Mouse (Mus musculus): ENCODE results near the gene Egfl8. TPM values are rescaled to one million over a fixed set of nuclear protein-coding genes. Genes with fewer than 3 reads are reported as not detected.
A peak's percentile ranks its signal among the peaks of the same experiment; 100 is the strongest.

Egfl8 gene
- total RNA-seq, 2 experiments from 2014 or later: not detected

DNA sequence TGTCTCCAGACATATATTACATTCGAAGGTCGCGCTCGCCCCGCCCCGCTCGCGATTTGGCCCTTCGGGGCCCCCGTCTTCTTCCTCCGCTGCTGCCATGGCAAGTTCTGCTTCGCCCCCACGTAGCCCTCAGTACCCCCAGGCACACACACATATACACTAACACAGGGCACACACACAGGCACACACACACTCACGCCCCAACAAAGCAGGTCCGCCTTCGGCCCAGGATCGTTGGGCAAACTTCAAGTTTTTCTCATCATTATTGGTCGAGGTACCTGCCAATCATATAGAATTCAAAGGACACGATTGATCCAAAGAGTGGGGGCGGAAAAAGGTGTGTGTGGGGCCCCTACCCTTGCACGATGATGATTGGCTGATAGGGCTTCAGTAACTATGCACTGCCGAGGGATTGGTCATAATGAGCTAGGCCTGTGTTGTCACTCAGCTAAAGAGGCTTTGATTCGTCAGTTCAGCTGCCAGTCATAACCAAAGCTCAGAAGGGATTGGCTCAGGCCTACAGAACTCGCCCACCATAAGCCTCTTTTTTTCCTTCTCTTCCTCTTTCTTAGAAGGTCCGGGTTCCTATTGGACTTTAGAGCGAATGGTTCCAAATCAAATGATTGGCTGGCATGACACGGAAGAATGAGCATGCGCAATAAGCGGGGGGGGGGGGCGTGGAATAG lies 12.3 kb downstream of the Egfl8 start, which contains the start of gene Rnf5:
Gene Rnf5, minus strand, starts transcription at position 316 of the 686 bp plus-strand sequence.
- ATAC-seq (replicated peaks; ENCODE audit: poor library complexity, severe bottlenecking): peak; percentile 72

DNA sequence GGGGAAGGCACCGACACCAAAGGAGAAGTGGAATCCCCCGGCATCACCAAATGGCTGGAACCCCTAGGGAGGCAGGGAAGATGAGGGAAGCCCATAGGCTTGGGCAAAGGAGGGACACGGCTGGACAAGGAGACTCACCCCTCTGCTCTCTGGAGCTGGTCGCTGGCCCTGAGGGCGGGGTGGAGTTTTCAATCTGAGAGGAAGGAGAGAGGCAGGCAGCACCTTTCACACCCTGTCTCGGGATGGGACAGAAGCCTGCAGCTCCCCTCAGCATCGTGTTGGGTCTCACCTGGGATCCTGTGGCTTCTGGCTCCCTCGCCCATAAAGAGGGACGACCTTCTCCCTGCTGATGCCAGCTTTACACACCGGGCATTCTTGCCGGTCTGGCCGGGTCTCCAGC lies 14.0 kb downstream of the Egfl8 start:
- no peak for ATAC-seq (replicated peaks; ENCODE audit: poor library complexity, severe bottlenecking)

DNA sequence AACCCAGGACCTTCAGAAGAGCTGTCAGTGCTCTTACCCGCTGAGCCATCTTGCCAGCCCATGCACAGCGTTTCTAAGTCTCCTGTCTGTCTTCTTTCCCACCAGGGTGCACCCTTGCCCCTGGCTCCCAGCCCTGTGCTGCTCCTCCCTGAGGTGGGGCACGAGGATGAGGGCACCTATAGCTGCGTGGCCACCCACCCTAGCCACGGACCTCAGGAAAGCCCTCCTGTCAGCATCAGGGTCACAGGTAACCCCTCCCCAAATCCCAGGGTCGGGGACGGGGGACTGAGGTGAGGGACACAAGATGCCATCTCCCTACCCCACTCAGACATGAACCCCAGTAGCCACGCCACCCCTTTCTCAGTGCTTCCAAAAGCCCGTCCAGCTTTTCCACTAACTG lies 15.9 kb downstream of the Egfl8 start:
- no peak for ATAC-seq (replicated peaks; ENCODE audit: poor library complexity, severe bottlenecking)

DNA sequence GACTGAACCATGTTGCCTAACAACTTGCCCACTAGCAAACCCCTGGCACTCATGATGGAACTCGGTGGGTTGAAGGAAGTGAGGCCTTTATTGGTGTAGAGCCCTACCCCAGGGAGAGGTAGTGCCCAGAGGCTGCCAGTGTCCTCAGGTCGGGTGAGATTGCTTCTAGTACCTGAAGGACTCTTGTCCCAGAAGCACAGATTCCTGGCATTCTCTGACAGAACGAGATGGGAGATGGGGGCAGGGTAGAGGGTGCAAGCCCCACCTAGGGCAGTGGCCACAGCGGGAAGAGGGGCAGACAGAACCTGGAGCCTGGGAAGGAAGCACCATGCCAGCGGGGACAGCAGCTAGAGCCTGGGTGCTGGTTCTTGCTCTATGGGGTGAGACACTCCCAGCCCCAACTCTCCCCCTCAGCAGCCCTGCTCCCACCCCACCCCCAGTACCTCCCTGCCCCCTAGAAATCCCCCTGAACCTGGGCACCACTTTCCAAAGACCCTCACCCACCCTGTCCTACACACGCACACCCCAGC lies 18.1 kb downstream of the Egfl8 start, which contains the start of gene Ager:
Gene Ager, plus strand, starts transcription at position 297 of the 530 bp plus-strand sequence.
- peak; percentile 65 for ATAC-seq (replicated peaks; ENCODE audit: poor library complexity, severe bottlenecking)

DNA sequence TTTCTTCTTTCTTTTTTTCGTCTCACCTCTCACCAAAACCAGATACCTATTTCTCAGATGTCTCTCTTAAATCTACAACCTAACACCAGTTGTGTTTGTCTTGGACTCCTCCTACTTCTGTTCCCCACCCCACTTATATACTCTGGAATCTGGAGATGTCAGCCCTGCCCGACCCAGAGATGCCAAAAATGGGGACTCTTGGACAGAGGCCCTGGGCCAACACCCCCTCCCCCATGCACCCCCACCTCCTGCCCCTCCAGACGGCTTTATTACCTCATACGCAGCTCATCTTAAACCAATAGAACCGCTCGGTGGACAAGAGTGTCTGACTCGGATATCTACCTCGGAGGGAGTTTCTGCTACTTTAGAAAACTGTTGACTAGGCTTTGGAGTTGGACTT lies 19.7 kb downstream of the Egfl8 start:
- ATAC-seq (replicated peaks; ENCODE audit: poor library complexity, severe bottlenecking): no peak

DNA sequence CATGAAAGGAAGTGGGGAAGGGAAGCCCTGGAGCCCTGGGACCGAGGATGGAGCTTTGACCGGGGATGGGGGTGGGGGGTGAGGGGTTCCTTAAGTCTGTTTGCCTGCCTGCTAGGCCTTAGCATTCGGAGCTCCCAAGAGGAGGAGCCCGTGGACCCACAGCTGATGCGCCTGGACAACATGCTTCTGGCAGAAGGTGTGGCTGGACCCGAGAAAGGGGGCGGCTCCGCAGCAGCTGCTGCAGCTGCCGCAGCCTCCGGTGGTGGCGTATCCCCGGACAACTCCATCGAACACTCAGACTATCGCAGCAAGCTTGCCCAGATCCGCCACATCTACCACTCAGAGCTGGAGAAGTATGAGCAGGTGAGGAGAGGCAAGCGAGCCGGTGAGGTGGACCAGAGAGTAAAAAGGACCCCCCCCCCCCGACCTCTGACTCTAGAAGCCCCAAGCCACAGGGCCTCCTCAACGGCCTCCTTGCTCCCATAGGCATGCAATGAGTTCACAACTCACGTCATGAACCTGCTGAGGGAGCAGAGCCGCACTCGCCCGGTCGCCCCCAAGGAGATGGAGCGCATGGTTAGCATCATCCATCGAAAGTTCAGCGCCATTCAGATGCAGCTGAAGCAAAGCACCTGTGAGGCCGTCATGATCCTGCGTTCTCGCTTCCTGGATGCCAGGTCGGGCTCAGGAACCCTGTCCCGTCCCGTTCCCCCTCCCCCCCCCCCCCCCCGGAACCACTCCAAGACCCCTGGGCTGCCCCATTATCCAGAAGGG lies 21.8 kb downstream of the Egfl8 start:
- no peak for ATAC-seq (replicated peaks; ENCODE audit: poor library complexity, severe bottlenecking)

DNA sequence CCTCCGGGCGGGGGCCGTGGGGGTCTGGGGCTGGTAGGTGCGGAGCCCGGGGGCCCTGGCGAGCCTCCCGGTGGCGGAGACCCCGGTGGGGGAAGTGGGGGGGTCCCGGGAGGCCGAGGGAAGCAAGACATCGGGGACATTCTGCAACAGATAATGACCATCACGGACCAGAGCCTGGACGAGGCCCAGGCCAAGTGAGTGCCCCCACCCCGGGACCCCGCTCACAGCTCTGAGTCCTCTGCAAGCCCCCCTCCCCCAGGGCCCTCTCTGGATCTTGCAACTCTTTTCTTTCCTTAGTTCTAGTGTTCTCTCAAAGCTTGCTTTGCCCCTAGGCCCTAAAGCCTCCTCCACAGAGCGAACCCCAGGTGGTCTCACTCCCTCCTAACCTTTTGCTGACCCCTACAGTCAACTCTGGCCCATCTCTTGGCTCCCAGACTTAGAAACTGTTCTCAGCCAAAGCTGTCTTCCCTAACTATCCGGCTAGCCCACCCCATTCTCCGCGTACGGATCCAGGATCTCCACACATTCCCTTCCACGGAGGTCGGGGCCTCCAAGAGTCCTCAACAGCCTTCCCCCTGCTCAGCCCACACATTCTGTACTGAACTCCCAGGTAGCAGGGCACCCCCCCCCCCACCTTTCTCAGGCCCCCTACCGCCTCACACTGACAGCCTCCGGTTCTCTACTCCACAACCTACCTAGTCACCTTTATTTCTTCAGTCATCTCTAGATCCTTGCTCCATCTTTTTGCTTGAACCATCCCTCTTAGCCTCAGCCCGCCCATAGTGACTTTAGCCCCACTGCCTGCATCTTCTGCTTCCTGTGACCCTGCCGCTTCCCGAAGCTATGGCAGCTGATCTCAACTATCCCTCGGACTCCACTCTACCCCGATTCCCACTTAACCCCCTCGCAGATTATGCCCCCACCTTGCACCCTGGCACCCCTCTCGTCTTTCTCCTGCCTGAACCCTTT lies 22.9 kb downstream of the Egfl8 start:
- 0 out of 2 replicates have a peak, but pooled peaks have one; percentile 4 for ATAC-seq (replicated peaks; ENCODE audit: poor library complexity, severe bottlenecking)

DNA sequence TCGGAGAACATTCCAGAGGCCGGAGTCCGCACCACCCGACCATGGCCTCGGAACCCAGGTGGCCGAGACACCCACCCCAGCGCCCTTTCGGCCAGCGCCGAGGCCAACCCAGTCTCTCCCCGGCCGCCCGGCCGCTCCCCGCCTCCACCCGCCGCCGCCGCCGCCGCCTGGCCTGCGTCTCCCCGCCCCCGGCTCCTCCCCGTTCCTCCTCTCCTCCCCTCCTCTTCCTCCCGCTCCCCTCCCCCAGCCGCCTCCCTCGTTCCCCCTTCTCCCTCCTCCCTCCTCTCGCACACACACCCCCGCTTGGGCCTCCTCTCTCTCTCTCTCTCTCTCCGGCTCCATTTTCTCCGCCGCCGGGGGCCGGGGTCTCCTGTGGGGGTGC lies 23.8 kb downstream of the Egfl8 start:
- ATAC-seq (replicated peaks; ENCODE audit: poor library complexity, severe bottlenecking): peak; percentile 42

DNA sequence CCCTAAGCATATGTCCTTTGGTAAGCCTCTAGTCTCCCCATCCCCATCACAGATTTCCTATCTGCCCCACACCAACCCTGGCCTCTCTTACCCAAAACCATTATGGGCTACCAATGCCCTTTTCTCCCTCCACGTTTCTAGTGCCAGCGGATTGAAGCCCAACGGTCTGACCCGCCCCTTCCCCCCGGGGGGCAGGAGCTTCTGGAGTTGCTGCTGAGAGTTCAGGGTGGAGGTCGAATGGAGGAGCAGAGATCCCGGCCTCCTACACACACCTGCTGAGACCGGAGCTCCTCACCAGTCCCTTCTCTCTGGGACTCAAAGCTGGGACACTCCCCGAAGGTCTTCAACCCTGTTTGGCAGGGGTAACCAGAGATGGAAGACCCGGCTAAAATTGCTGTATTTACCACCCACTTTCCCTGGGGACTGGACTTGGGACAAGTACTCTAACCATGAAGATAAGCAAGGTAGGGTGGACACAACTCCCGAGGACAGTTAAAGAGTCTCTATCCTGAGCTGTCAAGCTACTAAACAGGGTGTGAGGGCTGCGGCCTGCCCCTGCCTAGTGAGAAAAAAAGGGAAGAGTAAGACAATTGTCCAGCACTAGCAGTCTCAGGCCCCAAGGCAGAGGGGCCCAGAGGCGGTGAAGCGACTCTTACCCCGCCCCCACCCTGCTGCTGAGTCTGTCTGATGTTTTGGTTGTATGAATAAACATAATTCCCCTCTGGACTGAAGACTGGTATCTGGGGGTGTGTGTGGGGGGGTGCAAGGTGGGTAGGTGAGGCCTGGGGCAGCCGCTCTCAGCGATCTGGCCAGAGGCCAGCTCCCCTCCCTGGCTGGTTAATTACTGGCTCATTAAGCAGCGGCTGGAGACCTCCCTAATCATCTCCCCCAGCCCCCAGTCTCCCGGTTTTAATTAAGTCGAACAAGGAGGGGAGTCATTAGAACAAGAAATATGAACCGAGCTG lies 24.5 kb downstream of the Egfl8 start, which contains the start of gene Pbx2:
Gene Pbx2, plus strand, starts transcription at position 238 of the 965 bp plus-strand sequence.
- no peak for ATAC-seq (replicated peaks; ENCODE audit: poor library complexity, severe bottlenecking)

DNA sequence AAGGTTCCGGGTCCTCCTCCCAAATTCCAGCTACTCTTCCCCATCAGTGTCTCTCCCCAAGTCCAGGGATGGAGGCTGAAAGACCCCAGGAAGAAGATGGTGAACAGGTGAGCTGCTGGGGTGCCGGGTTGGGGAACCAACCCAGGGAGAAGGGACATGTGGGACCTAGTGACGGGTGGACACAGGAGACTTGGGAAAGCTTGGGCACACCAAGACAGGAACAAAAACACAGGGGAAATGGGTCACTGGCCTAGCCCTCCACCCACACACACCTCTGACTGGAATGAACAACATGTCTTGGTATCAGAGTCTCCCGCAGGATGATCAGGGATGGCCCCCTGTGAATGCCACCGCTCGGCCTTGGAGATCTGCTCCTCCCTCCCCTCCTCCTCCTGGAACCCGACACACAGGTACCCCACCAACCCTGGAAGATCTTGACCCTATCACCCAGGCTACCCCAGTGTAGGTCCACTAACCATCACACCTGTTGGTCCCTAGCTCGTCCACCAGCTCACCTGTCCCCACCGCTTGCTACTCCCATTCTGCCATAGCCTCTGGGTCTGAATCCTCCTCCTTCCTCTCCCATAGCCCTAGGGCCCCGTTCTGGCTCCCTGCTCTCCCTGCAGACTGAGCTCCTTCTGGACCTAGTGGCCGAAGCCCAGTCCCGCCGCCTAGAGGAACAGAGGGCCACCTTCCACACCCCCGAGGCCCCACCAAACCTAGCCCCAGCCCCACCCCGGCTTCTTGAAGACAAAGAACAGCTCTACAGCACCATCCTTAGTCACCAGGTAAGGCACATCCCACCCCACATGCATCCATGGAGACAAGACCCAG lies 25.4 kb downstream of the Egfl8 start:
- no peak for ATAC-seq (replicated peaks; ENCODE audit: poor library complexity, severe bottlenecking)

DNA sequence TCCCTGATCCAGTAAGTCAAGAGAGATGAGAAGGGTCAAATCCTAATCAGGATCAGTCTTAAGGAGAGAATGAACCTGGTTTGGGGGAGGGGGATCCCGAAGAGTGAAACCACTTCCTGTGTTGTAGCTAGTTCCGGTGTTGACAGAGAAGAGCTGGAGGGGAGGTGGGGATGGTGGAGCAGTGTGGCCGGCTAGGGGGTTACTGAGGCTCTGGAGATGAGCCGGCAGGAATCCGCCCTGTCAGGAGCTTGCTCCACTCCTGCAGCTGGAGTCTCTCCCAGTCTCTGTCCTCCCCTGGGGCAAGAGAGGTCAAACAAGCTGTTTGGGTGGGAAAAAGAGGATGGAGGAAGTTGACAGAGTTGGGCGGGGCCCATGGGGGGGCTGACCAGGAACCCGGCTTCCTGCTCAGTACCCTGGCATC lies 26.1 kb downstream of the Egfl8 start, which contains the start of gene Gpsm3:
Gene Gpsm3, plus strand, starts transcription at position 126 of the 421 bp plus-strand sequence.
- peak; percentile 31 for ATAC-seq (replicated peaks; ENCODE audit: poor library complexity, severe bottlenecking)

DNA sequence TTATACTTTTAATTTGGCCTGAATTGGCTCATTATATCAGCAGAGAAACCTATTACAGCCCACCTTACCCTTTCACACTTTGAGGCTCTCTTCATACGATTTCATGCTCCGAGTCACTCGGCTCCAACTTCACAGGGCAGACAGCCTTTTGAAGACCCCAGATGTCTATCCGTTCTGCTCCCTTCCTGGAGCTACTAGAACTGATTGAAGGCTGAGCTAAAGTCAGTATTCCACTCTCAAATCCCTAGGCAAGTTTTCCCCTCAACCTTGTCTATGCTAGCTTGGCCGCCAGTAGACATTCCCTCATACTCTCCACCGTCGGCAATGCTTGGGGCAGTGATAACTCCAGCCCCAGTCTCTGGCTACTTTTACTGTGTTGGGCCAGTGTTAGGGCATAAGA lies 26.6 kb downstream of the Egfl8 start:
- ATAC-seq (replicated peaks; ENCODE audit: poor library complexity, severe bottlenecking): no peak

DNA sequence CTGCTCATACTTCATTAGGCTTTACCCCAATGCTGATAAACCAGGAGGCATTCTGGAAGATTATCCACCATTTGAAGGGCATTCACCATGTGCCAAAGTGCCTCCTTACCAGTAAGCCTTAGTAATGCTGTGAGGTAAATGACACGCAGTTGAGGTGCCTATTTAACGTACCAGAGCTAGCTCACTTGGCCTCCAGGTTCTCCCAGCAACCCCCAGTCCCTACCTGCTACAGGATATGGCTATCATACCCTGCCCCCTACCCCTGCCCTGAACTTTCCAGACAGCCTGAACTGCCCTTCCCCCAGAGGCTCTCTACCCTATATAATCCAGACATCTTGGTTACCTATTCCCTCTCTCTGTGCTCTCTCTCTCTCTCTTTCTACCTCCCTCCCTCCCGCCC lies 27.0 kb downstream of the Egfl8 start:
- ATAC-seq (replicated peaks; ENCODE audit: poor library complexity, severe bottlenecking): no peak

DNA sequence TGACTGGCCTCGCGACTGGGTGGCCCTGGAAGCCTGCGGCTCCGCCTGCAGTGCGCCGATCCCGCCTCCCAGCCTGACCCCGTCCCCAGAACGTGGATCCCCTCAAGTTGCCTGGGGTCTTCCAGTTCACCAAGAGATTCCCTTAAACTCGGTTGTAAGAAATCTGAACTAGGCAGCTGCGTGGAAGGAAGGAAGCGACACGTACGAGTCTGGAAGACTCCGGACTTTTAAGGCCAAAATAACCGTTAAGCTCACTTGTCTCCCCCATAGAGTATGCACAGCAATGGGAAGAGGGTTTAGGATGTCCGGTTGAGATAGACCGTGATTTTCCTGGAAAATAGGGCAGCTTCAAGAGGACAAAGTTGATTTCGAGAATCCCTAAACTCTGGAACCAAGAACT lies 28.0 kb downstream of the Egfl8 start:
- ATAC-seq (replicated peaks; ENCODE audit: poor library complexity, severe bottlenecking): no peak

DNA sequence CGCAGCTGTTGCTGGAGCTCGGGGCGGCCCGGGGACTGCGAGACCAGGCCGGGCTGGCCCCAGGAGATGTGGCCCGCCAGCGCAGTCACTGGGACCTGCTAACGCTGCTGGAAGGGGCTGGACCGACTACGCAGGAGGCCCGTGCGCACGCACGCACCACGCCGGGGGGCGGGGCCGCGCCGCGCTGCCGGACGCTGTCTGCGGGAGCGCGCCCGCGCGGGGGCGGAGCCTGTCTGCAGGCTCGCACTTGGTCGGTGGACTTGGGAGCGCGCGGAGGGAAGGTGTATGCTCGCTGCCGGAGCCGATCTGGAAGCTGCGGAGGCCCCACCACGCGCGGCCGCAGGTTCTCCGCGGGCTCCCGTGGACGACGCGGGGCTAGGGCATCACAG lies 28.4 kb downstream of the Egfl8 start:
- peak; percentile 50 for ATAC-seq (replicated peaks; ENCODE audit: poor library complexity, severe bottlenecking)

DNA sequence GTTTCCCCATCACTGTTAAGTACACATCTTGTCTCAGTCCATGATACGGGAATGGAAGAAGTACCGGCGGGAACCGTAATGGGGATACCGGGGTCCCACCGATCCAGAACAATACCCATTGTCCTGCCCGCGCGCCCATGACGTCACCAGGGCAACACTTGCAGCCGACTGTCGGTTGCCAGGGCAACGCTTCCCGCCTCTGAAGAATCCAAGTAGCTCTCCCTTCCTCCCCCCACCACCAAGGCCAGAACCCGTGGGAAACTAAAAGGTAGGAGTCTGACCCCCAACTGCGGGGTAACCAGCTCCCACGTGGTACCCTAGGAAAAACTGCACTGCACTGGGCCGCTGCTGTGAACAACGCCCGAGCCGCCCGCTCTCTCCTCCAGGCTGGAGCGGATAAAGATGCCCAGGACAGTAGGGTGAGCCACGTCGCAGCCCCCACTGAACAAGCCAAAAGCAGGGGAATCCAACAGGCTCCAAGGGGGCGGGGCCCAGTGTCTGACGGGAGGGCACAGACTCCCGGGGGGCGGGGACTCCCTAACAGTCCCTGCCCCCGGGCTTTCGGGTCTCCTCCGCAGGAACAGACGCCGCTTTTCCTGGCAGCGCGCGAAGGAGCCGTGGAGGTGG lies 28.9 kb downstream of the Egfl8 start:
- peak; percentile 48 for ATAC-seq (replicated peaks; ENCODE audit: poor library complexity, severe bottlenecking)

DNA sequence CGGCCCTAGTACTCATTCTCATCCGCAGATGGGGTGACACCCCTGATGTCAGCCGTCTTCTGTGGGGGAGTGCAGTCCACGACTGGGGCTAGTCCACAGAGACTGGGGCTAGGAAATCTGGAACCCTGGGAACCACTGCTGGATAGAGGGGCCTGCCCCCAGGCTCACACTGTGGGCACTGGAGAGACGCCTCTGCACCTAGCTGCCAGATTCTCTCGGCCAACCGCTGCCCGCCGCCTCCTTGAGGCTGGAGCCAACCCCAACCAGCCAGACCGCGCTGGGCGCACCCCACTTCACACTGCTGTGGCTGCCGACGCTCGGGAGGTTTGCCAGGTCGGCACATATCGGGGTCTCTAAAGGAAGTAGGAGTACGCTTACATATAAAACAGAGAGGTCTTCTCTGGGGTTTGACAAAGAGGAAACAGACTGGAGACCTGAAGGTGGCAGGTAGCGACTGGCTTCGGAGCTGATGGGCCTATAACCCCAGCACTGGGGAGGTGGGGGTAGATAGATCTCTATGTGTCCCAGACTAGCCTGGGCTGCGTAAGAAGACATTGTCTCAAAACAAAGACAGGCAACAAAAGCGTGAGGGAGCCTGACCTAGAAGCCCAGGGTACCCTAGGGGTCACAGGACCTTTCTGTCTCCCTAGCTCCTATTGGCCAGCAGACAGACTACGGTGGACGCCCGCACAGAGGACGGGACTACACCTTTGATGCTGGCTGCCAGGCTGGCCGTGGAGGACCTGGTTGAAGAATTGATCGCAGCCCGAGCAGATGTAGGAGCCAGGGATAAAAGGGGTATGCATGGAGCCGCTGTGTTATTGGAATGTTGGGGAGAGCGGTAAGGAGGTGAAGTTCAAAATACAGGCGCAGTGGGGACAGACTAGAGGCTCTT lies 29.6 kb downstream of the Egfl8 start:
- no peak for ATAC-seq (replicated peaks; ENCODE audit: poor library complexity, severe bottlenecking)
